Mouse (Mus musculus) neutrophil, adult 5-6 weeks (primary cell): ENCODE measurements around the gene Qrfp. TPM values are rescaled to one million over a fixed set of nuclear protein-coding genes. Genes with fewer than 3 reads are reported as not detected.

Source experiments
- total RNA-seq: library from RNA; stranded (forward); fragments of 200-1000 nt; gene quantifications from 2 replicates; pipeline ENCODE4 v1.2.3, GENCODE M21; 2017

Gene Qrfp
- total RNA-seq, 1 experiment from 2014 or later = 2.8 TPM

Other genes starting within 250 kb of the Qrfp start
- gene Fubp3, start 237.9 kb downstream of the Qrfp start, total RNA-seq = 7.0 and 13.1 TPM in 2 replicates
- gene Prdm12, start 170.5 kb downstream of the Qrfp start, total RNA-seq = not detected in 2 replicates
- gene Exosc2, start 139.9 kb downstream of the Qrfp start, total RNA-seq = 27.1 and 30.2 TPM in 2 replicates
- 29.3 and 34.1 TPM in 2 replicates for gene Abl1, start 122.2 kb downstream of the Qrfp start, total RNA-seq
- not detected in 2 replicates for gene Fibcd1, start 35.4 kb upstream of the Qrfp start, total RNA-seq
- gene Lamc3, start 76.7 kb upstream of the Qrfp start, total RNA-seq = not detected in 2 replicates
- gene Aif1l, start 139.6 kb upstream of the Qrfp start, total RNA-seq = 0.35 and 1.1 TPM in 2 replicates
- gene Nup214, start 163.9 kb upstream of the Qrfp start, total RNA-seq = 50.9 and 57.8 TPM in 2 replicates